Mouse (Mus musculus) naive thymus-derived CD4-positive, alpha-beta T cell, adult 2 months (primary cell): ENCODE results near the gene Gm20852.
"Not testable (repeated sequence)": the region's sequence is repeated elsewhere in the genome, so short reads cannot be mapped to it uniquely, and the experiment has no call there.

Experiments
- DNase-seq: peaks from one replicate; pipeline ENCODE4 v3.0.0-alpha.2; 2011; ENCODE audit warnings: low read depth

The Gm20852 gene

DNA sequence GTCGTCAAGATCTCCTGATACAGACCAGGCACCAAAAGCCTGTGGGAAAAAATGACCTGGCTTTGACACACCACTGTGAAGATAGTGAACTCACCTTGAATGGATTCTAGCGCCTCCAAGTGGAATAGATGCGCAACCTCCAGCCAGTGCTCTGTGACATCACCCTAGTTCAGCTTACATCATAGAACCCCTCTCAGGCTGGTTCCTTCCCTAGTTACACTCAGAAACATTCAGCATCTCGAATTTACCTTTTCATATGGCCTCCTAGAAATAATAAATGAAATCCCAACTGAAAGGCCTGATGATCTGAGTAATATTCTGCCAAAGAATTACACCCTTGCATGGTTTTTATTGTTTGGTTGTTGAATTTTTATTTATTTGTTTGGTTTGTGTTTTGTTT lies at the start of gene Gm20852:
Gene Gm20852 (minus strand): TSS at position 101 of the 400 bp plus-strand sequence.
- DNase-seq = not testable (repeated sequence)
